Mouse (Mus musculus): ENCODE data around the gene Samd4.

The Samd4 gene

GRCm38 (mm10) chr14:46912496-46912895, 29.8 kb downstream of the Samd4 start:
- no peak for DNase-seq

- no peak for DNase-seq
These were observed 31.7 kb downstream of the Samd4 start for GRCm38 (mm10) chr14:46914356-46914755.

- DNase-seq, result no peak
These were observed 32.9 kb downstream of the Samd4 start for GRCm38 (mm10) chr14:46915555-46915954.

DNA sequence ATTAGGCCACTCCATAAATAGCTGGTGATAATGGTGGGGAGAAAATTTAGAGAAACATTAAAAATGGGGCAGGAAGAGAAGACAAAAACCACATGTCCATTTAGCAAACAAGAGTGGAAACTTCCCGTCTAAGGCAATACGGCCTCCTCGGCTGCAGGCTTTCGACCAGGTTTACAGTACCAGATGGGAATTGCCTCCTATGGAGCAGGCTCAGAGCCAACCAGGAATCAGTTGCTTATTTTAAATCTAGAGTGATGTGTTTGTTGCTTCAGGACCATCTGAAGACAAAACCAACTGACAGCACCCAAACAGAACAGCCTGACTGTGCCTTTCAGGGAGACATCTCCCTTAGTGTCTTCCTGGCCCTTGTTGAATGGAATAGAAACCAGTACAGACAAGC, 33.9 kb downstream of the Samd4 start:
- DNase-seq, result no peak

- DNase-seq, result no peak
These were observed 34.5 kb downstream of the Samd4 start for GRCm38 (mm10) chr14:46917136-46917535.

- no peak for DNase-seq
These were observed 34.9 kb downstream of the Samd4 start for GRCm38 (mm10) chr14:46917581-46917980.

DNA sequence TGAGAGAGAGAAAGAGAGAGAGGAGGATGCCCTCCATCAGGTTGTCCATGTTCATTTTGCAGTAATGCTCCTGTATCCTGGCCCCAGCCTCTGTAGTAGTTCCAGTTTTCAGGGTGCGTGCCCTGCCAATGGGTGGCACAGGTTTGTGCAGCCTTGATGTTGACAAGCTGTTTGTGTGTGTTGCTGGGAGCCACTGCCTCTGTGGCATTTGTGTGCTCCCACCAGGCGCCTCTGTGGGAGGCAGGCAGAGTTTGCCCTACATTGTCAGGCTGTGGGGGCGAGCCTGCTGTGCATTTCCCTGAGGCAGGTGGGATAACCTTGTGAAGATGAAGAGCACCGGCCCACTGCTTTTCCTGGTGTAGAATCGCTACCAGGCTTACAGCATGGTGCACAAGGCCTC, 37.8 kb downstream of the Samd4 start:
- DNase-seq, result no peak

DNA sequence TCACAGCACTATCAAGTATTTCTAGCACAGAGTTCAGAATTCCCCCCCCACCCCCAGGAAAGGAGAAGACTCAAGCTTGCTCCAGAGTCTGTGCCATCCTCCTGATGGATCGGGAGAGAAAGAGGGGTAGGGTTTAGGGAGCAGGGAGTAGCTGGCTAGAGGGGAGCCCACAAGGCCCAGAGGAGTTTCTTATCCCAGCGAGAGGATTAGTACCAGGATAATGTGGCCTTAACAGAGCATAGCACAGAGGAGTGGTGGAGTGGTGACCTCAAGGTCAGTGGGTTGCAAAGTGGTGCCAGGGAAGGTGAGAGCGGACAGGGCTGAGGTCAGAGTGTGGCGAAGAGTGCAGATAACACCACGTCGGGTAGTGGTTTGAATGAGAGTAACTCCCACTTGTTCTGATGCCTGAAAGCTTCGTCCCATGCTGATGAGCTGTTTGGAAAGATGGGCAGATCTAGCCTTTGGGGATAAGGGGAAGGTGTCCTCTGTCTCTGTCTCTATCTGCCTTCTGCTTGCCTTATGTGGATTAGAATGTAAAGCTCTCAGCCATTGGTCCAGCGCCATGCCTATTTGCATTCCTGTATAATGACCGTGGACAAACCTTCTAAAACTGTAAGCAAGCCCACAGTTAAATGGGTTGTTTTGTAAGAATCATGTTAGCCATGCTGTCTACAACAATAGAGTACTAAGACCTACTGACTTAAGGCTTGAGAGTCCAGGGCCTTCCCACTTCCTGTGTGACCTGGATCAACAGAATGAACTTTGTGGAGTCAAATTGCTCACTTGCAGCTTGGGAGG, 38.7 kb downstream of the Samd4 start:
- DNase-seq, result no peak

DNA sequence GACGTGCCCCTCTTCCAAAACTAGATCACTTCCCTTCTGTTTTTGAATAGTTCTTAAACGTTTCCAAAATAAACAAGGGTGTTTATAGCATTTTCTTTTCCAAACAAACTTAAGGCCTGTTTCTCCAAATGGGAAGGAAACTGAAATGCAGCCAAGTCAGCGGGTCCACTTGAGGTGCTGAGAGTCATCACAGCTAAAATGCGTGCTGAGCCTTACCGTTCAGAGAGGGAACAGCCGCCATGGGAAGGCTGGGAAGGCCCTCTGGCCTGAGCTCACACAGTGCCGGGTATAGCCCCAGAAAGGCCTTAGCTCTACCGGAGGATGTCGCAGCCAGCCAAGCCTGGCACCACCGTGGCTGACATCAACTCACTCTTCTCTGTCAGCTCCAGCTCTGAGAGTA, 41.3 kb downstream of the Samd4 start:
- no peak for DNase-seq

GRCm38 (mm10) chr14:46924422-46924821, 41.8 kb downstream of the Samd4 start:
- DNase-seq, result no peak

DNA sequence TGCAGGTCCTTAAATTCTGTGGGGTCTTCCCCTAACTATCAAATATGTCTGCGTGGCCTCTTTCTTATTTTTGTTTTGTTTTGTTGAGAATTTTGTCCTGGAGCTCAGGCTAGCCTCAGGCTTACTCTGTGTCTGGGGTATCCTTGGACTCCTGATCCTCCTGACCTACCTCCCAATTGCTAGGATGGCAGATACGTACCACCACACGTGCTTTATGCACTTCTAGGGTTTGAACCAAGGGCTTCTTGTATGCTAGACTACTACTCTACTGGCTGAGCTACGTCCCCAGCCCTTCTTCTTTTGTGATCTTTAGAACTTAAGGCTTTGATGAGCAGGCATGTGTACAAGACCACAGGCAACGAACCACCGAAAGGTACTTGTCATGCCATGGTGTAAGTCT, 45.9 kb downstream of the Samd4 start:
- no peak for DNase-seq

DNA sequence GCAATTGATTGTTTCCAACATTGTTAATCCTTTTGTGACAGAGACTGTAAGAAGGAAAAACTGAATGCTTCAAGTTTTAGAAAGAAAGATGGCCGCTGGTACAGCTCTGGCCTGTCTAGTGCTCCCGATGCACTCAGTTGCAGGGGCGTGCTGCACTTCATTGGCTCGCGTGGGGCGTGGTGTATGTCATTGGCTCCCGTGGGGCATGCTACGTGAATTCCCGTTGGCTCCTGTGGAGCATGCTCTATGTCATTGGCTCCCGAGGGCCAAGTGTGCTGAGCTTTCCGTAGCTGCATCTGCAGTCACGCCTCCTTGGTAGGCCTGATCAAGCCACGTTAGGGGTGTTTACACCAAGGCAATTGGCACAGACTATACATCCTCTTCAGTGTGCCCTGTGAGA, 49.5 kb downstream of the Samd4 start:
- no peak for DNase-seq

DNA sequence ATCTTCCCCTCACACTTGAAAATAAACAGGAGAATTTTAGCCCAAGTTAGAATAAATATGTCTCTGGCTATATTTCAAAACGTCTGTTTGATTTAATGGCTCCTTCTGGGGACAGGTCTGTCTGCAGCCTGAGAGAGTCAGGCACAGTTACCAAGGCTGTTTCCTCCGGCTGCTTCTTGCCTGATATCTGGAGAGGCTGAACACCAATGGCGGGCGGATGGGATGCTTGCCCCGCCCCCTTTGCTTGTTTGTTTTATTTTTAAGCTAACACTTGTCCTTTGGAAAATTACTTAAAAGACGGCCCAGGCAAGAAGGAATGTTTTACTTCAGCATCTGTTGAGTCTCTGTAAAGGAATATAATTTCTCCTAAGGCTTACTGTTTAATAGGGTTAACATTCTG, 50.1 kb downstream of the Samd4 start:
- no peak for DNase-seq

DNA sequence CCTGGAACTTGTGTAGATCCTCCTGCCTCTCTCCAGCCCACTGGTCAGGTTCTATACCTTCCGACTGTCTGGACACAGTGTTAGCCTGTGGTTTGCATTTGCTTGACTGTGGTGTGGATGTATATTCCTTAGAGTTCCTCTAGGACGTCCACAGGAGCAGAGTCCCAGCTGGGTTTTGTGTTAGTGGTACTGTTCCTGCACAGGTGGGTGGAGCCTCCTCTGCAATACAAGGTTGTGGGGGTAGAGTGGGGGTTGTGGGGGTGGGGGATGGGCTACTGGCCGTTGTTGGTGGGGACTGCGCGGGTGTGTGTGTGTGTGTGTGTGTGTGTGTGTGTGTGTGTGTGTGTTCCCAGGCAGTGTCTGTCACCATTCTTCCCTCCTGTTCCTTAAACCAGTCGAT, 58.4 kb downstream of the Samd4 start:
- DNase-seq, result no peak

GRCm38 (mm10) chr14:46941896-46942812, 59.5 kb downstream of the Samd4 start:
- DNase-seq, result peak in 1 of 2 experiments; percentile 18

DNA sequence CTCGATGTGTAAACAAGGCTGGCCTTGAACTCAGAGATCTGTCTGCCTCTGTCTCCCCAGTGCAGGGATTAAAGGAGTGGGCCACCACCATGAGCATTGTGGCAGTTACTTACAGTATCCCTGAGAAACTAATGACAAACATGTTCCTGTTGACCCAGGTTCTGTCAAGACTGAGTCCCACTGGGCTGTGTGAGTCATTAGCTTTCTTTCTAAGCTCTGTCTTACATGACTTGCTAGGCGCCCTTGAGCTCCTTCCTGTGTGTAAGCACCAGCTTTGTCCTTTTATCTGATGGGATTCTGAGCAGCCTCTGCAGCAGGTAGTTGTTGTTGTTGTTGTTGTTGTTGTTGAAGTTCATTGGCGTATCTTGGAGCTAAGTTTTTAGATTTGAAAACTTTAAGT, 61.8 kb downstream of the Samd4 start:
- no peak for DNase-seq

DNA sequence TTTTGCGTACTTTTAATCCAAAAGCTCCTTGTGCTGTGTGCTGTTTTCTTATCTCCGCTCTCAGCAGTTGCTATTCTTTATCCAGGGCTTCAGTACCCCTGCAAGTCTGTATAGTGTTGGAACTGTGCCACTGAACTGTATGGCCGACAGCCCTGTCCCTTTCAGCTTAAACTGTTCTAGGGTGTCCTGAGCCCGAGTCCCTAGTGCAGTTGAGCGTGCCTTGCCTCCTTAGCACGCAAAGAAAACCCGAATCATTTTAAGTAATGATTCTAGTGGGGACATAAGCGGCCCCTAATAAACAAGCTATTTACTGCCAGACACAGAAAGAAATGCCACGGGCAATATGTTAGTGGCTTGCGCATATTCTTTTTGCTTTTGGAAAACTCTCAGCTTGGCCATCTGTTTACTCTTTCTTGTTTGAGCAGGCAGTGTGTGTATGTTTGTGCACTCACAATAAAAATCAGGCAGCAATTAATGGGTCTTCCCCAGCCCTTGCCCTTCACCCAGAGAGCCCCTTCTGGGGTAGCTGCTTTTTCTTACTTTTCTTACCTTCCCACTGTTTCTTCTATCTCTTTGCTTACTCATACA, 63.3 kb downstream of the Samd4 start:
- DNase-seq, result no peak

DNA sequence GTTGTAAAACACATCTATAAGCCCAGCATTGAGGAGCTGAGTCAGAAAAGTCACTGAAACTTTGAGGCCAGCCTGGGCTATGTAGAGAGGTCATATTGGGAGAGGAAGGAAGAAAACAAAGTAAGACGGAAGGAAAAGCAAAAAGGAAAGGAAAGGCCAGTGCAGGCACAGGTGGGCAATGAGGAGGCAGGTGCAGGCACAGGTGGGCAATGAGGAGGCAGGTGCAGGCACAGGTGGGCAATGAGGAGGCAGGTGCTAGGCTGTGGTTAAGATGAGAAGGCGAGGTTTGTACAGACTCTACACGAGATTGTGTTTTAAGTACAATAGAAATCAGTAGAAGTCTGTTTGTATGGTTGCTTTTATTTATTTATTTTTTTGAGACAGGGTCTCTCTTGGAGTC, 65.0 kb downstream of the Samd4 start:
- no peak for DNase-seq

- no peak for DNase-seq
These were observed 68.1 kb downstream of the Samd4 start for GRCm38 (mm10) chr14:46950527-46951384.

GRCm38 (mm10) chr14:46952264-46952663, 69.6 kb downstream of the Samd4 start:
- no peak for DNase-seq

DNA sequence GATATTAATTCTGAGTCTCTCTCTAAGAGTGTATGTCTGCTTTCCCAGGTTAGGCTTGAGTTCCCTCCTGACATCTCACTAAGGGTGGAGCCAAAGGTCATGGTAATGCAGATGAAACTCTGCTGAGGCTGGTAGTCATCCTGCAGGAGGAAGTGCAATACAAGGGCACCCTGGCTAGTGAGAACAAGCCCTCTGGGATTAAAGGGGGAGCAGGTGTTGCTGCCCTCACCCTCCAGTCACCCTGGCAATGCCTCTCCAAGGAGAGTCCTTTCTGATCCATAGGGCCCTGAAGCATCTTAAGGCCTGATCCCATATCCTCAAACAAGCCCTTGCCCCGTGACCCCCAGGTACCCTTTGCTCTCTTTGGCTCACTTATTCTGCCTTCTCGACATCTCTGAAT, 72.5 kb downstream of the Samd4 start:
- no peak for DNase-seq

GRCm38 (mm10) chr14:46955574-46956043, 73.0 kb downstream of the Samd4 start:
- no peak for DNase-seq

GRCm38 (mm10) chr14:46956121-46956520, 73.5 kb downstream of the Samd4 start:
- no peak for DNase-seq

Measured in thymus, postnatal 36 days (tissue).